Mouse (Mus musculus): ENCODE measurements at regions not wholly inside any gene's neighbourhood (a gene's known extent, or its start where the extent isn't known, plus 50 kb on each side); places are given as distances from the start of the nearest gene placed in this dataset.

GRCm38 (mm10) chr6:127375711-127376199, 70.9 kb upstream of the Parp11 start:
- in situ Hi-C loops (cut with MboI, MseI): loop anchor here (5.0 kb wide), 1 partner anchor 57 kb away; no protein-coding TSS in a partner anchor

GRCm38 (mm10) chr6:127378701-127379100, 67.9 kb upstream of the Parp11 start:
- in situ Hi-C loops (cut with MboI, MseI): loop anchor here (5.0 kb wide), 1 partner anchor 54 kb away; no protein-coding TSS in a partner anchor

- in situ Hi-C loops (cut with MboI, MseI): loop anchor here (5.0 kb wide), 1 partner anchor 53 kb away; no protein-coding TSS in a partner anchor
These were observed 67.1 kb upstream of the Parp11 start for GRCm38 (mm10) chr6:127379511-127379910.

- in situ Hi-C loops (cut with MboI, MseI): no loop called here
These were observed 65.3 kb upstream of the Parp11 start for GRCm38 (mm10) chr6:127381148-127381888.

- in situ Hi-C loops (cut with MboI, MseI): no loop called here
These were observed 55.2 kb upstream of the Parp11 start for GRCm38 (mm10) chr6:127391258-127392011.

GRCm38 (mm10) chr6:127392012-127392798, 54.4 kb upstream of the Parp11 start:
- in situ Hi-C loops (cut with MboI, MseI): no loop called here

- in situ Hi-C loops (cut with MboI, MseI): no loop called here
These were observed 53.9 kb upstream of the Parp11 start for GRCm38 (mm10) chr6:127392799-127393172.

GRCm38 (mm10) chr6:127393907-127394600, 52.6 kb upstream of the Parp11 start:
- in situ Hi-C loops (cut with MboI, MseI): no loop called here
